Mouse (Mus musculus): Measurements from ENCODE around the gene Mcpt1. TPM values are rescaled to one million over a fixed set of nuclear protein-coding genes. Genes with fewer than 3 reads are reported as not detected.
"Not testable (repeated sequence)": the region's sequence is repeated elsewhere in the genome, so short reads cannot be mapped to it uniquely, and the experiment has no call there.

Gene Mcpt1
- not detected in 2 replicates for polyA plus RNA-seq (2015; fragmentation: Nextera tagmentation; extraction: Ambion mirVana)

DNA sequence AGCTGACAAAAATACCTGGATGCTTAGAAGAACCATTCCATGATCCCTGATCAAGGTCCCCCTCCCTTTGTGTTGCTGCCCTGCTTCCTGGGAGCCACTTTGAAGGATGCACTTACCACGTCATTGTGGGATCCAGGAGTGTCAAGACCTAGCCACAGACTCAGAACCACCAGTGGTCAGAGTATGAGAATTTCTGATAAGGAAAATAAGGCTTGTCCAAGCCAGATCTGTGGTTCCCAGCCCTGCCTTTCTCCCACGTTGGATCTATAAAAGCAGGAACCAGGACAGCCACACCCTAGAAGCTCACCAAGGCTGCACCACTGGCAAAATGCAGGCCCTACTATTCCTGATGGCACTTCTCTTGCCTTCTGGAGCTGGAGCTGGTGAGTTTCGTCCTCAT lies at the start of gene Mcpt1:
Mcpt1 (plus strand) TSS at position 301 of the 400 bp plus-strand sequence.
- 77% methylated on average over 3 of the region's 3 CpGs for WGBS
- not testable (repeated sequence) for H3K36me3 ChIP-seq; H3K27ac ChIP-seq (replicated peaks); H3K4me1 ChIP-seq; H3K4me3 ChIP-seq; ATAC-seq (replicated peaks); H3K9ac ChIP-seq (replicated peaks); H3K9me3 ChIP-seq; H3K4me2 ChIP-seq (replicated peaks); H3K27me3 ChIP-seq

DNA sequence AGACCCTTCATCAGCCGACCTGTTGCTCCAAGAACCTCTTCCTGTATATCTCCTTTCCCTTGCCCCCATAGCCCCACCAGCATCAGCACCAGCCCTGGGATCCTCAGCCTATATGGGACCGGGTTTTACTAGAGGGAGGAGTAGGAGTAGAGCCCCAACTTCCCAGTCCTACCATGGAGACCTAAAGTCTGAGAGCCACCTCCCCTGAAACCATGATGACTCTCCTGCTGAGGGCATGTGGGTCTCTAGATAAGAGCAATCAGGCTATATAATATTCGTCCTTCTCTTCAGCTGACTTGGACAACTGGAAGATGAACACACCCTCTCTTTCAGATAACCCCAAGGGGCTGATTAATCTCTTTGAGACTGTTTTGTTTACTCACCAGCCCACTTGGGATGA lies 30.3 kb upstream of the Mcpt1 start:
- 89% methylated on average over 3 of the region's 3 CpGs for WGBS
- not testable (repeated sequence) for ATAC-seq (replicated peaks)

DNA sequence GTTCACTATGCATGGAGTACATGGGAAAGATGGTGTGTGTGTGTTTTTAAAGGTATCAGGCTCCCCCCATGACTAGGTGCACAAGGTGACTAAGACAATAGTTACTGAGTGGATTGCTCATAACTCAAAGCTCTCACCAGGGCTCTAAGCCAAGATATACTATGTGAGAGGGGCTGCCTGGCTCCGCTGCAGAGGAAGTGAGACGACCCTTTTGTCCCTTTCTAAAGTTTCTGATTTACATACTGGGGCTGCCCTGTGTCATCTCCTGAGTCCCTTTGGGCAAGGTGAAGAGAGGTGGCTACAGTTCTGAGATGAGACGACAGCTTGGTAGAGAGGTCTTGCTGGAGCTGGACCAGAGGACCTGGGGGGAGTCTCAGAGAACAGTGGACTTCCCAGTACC lies 4.6 kb upstream of the Mcpt1 start:
- H3K9me3 ChIP-seq, result no peaks in the 10 kb centered on the region
- H3K9ac ChIP-seq (replicated peaks), result no peak overlapping the region
- WGBS, result 83% methylated on average over 3 of the region's 3 CpGs

More for the DNA sequence above, 30.3 kb upstream of the Mcpt1 start:
- not testable (repeated sequence) for H3K4me1 ChIP-seq; H3K9ac ChIP-seq (replicated peaks); H3K4me3 ChIP-seq; H3K4me2 ChIP-seq (replicated peaks); H3K36me3 ChIP-seq; H3K9me3 ChIP-seq; H3K27me3 ChIP-seq; H3K27ac ChIP-seq (replicated peaks)

DNA sequence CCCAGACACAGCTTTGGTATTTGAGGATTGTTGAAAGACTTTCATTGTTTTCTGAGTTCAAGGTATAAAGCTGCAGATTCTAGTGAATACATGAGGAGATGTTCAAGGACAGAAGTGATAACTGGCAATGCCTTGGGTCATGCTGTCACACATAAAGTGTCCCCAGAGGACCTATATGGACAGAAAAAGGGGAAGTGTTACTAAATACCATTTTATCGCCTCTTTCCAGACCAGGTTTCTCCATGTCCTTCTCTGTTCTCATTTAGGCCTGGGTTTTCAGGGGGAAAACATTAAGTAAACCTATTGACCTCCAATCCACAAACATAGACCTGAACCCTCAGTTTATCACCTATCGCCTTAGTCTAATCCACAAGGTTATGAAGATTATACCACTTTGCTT lies 3.8 kb upstream of the Mcpt1 start:
- no peaks in the 10 kb centered on the region for H3K9me3 ChIP-seq
- no peak overlapping the region for H3K4me3 ChIP-seq
- H3K9ac ChIP-seq (replicated peaks), result no peak overlapping the region
- H3K4me2 ChIP-seq (replicated peaks), result no peak overlapping the region
- no peak overlapping the region for H3K27ac ChIP-seq (replicated peaks)
- no peaks in the 10 kb centered on the region for H3K4me1 ChIP-seq
- no peaks in the 10 kb centered on the region for H3K36me3 ChIP-seq
- H3K27me3 ChIP-seq, result no peaks in the 10 kb centered on the region
- WGBS, result 93% methylated on average over 2 of the region's 2 CpGs
- no peak for ATAC-seq (replicated peaks)

More for the DNA sequence above, 4.6 kb upstream of the Mcpt1 start:
- H3K4me2 ChIP-seq (replicated peaks), result no peak overlapping the region
- H3K4me3 ChIP-seq, result no peak overlapping the region
- no peaks in the 10 kb centered on the region for H3K4me1 ChIP-seq
- no peak overlapping the region for H3K27ac ChIP-seq (replicated peaks)
- H3K27me3 ChIP-seq, result no peaks in the 10 kb centered on the region
- no peak for ATAC-seq (replicated peaks)
- no peaks in the 10 kb centered on the region for H3K36me3 ChIP-seq

DNA sequence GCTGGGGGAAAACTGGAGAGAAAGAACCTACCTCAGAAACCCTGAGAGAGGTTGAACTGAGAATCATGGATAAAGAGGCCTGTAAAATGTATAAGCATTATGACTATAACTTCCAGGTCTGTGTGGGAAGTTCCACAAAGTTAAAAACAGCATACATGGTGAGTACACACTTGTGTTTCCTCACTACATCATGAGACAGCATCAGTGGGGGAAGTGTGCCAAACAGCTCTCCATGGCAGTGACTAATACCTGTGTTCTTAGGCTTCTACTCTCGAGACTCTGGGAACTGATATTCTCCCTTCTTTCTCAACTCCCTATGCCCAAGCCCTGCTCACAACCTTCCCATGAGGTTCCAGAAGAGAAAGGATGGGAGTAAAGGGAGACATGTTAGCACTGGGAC lies 1.7 kb downstream of the Mcpt1 start:
- Histone ChIP-seq H3K9ac (replicated peaks) (no peak overlapping the region), H3K4me1 (no peaks in the 10 kb centered on the region), H3K27ac (replicated peaks) (no peak overlapping the region), H3K36me3 (no peaks in the 10 kb centered on the region), H3K4me3 (no peak overlapping the region), H3K27me3 (no peaks in the 10 kb centered on the region), H3K4me2 (replicated peaks) (no peak overlapping the region), H3K9me3 (no peaks in the 10 kb centered on the region)
- 67% methylated on average over 1 of the region's 1 CpGs for WGBS
- ATAC-seq (replicated peaks), result no peak

DNA sequence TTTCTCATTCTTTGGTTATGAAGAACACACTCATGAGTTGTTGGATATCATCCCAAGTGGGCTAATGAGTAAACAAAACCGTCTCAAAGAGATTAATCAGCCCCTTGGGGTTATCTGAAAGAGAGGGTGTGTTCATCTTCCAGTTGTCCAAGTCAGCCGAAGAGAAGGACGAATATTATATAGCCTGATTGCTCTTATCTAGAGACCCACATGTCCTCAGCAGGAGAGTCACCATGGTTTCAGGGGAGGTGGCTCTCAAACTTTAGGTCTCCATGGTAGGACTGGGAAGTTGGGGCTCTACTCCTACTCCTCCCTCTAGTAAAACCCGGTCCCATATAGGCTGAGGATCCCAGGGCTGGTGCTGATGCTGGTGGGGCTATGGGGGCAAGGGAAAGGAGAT lies 3.5 kb downstream of the Mcpt1 start:
- not testable (repeated sequence) for H3K4me3 ChIP-seq; H3K4me1 ChIP-seq; ATAC-seq (replicated peaks); H3K9ac ChIP-seq (replicated peaks); H3K36me3 ChIP-seq; H3K27ac ChIP-seq (replicated peaks); H3K27me3 ChIP-seq; H3K9me3 ChIP-seq; H3K4me2 ChIP-seq (replicated peaks)
- WGBS, result 89% methylated on average over 4 of the region's 4 CpGs

DNA sequence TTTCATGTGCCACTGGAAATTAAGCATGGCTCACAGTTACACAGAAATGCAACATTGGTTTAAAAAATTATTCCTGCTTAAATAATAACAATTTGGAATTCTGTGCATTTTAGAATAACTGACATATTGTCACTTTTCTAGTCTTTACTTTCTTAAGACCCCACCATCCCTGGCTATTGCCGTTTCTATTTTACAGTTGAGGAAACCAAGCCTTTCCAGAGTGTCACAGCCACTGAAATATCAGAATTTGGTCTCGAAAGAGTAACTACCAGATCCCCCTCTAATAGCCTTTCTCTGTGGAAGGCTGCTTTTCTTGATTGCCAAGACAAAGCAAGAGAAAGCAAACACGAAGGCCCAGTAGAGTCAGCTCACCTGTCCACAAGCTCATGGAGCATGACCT lies 12.6 kb downstream of the Mcpt1 start, which contains the start of gene Mcpt9:
Mcpt9 (minus strand) TSS at position 101 of the 400 bp plus-strand sequence.
- 86% methylated on average over 3 of the region's 3 CpGs for WGBS

DNA sequence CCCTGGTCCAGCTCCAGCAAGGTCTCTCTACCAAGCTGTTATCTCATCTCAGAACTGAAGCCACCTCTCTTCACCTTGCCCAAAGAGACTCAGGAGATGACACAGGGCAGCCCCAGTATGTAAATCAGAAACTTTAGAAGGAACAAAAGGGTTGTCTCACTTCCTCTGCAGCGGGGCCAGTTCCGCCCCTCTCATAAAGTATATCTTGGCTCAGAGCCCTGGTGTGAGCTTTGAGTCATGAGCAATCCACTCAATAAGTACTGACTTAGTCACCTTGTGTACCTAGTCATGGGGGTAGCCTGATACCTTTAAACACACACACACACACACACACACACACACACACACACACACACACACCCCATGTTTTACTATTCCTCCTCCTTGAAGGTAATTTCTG lies 16.7 kb downstream of the Mcpt1 start:
- Histone ChIP-seq H3K4me3 (no peak overlapping the region), H3K27me3 (no peaks in the 10 kb centered on the region), H3K9me3 (no peaks in the 10 kb centered on the region), H3K4me1 (no peaks in the 10 kb centered on the region), H3K36me3 (no peaks in the 10 kb centered on the region), H3K4me2 (replicated peaks) (no peak overlapping the region), H3K9ac (replicated peaks) (no peak overlapping the region), H3K27ac (replicated peaks) (no peak overlapping the region)
- ATAC-seq (replicated peaks), result no peak
- WGBS, result 89% methylated on average over 2 of the region's 2 CpGs

More for the DNA sequence above, 12.6 kb downstream of the Mcpt1 start, which contains the start of gene Mcpt9:
- H3K4me1 ChIP-seq; H3K4me2 ChIP-seq (replicated peaks); H3K9me3 ChIP-seq; H3K9ac ChIP-seq (replicated peaks); H3K27ac ChIP-seq (replicated peaks); H3K27me3 ChIP-seq; H3K36me3 ChIP-seq; H3K4me3 ChIP-seq; ATAC-seq (replicated peaks): not testable (repeated sequence)

DNA sequence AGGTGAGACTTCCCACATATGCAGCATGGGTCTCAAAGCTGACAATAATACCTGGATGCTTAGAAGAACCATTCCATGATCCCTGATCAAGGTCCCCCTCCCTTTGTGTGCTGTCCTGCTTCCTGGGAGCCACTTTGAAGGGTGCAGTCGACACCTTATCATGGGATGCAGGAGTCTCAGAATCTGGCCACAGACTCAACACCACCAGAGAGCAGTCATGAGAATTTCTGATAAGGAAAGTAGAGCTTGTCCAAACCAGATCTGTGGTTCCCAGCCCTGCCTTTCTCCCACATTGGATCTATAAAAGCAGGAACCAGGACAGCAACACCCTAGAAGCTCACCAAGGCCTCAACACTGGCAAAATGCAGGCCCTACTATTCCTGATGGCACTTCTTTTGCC lies 24.0 kb downstream of the Mcpt1 start, which contains the start of gene Mcpt2:
Mcpt2 (plus strand) TSS at position 250 of the 400 bp plus-strand sequence.
- H3K9me3 ChIP-seq; H3K4me2 ChIP-seq (replicated peaks); H3K27me3 ChIP-seq; H3K27ac ChIP-seq (replicated peaks); H3K36me3 ChIP-seq; H3K4me3 ChIP-seq; H3K4me1 ChIP-seq; H3K9ac ChIP-seq (replicated peaks); ATAC-seq (replicated peaks): not testable (repeated sequence)
- WGBS, result 74% methylated on average over 1 of the region's 1 CpGs

DNA sequence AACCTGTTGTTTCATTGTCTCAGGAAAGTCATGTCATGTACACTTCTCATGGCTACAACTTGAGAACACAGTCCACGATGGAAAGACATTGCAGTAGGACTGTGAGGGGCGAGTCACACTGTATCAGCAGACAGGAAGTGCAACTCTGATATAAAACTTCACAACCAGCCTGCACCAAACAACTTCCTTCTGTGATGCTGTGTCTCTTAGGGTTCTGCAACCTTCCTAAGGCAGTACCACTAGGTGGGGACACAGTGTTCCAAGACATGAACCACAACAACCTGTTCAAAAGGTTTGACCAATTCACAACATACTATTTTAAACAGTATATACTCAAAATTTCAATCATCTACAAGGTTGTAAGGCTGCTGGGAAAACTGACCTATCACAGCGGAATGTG lies 37.6 kb downstream of the Mcpt1 start:
- H3K36me3 ChIP-seq, result no peaks in the 10 kb centered on the region
- no peak for ATAC-seq (replicated peaks)

DNA sequence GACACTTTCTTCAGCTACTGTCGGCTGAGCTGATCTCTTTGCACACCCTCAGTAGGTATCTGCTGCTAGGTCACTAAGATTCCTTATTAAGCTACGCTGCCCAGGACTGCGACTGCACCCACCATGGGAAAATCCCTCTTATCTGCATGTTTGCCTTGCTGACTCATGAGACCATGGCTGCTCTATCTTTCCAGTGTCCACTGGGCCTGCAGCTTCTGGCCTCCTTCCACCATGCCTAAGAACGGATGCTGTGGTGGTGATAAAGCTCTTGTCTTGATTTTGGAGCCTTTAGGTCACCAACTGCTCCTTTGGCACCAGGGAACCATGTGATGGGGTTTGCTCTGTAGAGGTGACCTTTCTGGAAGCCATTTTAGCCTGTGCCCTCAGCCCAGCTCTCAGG lies 40.0 kb downstream of the Mcpt1 start:
- no peak for ATAC-seq (replicated peaks)
- H3K9ac ChIP-seq (replicated peaks), result no peak overlapping the region

More for the DNA sequence above, 37.6 kb downstream of the Mcpt1 start:
- Histone ChIP-seq H3K4me3 (no peak overlapping the region), H3K4me2 (replicated peaks) (no peak overlapping the region), H3K4me1 (no peaks in the 10 kb centered on the region), H3K9me3 (no peaks in the 10 kb centered on the region), H3K9ac (replicated peaks) (no peak overlapping the region), H3K27me3 (no peaks in the 10 kb centered on the region), H3K27ac (replicated peaks) (no peak overlapping the region)
- WGBS, result 89% methylated on average over 3 of the region's 3 CpGs

DNA sequence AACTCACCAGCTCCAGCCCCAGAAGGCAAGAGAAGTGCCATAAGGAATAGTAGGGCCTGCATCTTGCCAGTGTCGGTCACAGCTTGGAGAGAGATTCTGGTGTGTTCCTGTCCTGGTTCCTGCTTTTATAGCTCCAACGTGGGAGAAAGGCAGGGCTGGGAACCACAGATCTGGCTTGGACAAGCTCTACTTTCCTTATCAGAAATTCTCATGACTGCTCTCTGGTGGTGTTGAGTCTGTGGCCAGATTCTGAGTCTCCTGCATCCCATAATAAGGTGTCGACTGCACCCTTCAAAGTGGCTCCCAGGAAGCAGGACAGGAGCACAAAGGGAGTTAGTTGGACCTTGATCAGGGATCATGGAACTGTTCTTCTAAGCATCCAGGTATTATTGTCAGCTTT lies 44.4 kb downstream of the Mcpt1 start, which contains the start of gene Mcpt4:
Mcpt4 (minus strand) TSS at position 101 of the 400 bp plus-strand sequence.
- H3K9me3 ChIP-seq; H3K4me2 ChIP-seq (replicated peaks); H3K36me3 ChIP-seq; H3K27ac ChIP-seq (replicated peaks); H3K9ac ChIP-seq (replicated peaks); H3K4me1 ChIP-seq; ATAC-seq (replicated peaks); H3K4me3 ChIP-seq; H3K27me3 ChIP-seq: not testable (repeated sequence)
- WGBS, result 75% methylated on average over 3 of the region's 3 CpGs

More for the DNA sequence above, 40.0 kb downstream of the Mcpt1 start:
- Histone ChIP-seq H3K36me3 (no peaks in the 10 kb centered on the region), H3K4me3 (no peak overlapping the region), H3K4me1 (no peaks in the 10 kb centered on the region), H3K27ac (replicated peaks) (no peak overlapping the region), H3K4me2 (replicated peaks) (no peak overlapping the region), H3K9me3 (no peaks in the 10 kb centered on the region), H3K27me3 (no peaks in the 10 kb centered on the region)
- WGBS, result 94% methylated on average over 4 of the region's 4 CpGs
